Mouse (Mus musculus): ENCODE data around the gene Aqp3.

Aqp3 gene

GRCm38 (mm10) chr4:41046254-41046795, 51.7 kb downstream of the Aqp3 start:
- in situ Hi-C loops (cut with MboI; ENCODE audit: low pct_unique_long_range_greater_than_20kb in 1 of 2, low sequenced_read_pairs in 2 of 2, unreplicated experiment in 1 of 2): no loop called here

DNA sequence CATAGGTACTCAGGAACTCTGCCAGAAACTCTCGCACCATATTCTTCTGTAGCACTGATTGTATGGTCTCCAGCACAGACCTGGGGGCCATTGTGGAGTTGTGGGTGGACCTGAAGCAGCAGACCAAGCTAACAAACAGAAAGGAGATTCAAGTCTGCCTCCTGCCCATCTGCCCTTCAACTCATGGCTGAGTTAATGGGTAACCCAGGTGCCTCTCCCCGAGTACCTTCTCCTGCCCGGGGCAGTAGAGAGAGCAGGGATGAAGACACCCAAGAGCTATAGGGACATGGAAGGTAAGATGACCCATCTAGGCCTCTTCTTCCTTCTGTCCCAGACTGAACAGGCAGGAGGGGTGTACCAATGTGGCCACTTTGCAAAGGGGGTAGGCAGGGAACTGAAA, 52.7 kb downstream of the Aqp3 start:
- in situ Hi-C loops (cut with MboI; ENCODE audit: low pct_unique_long_range_greater_than_20kb in 1 of 2, low sequenced_read_pairs in 2 of 2, unreplicated experiment in 1 of 2): no loop called here

DNA sequence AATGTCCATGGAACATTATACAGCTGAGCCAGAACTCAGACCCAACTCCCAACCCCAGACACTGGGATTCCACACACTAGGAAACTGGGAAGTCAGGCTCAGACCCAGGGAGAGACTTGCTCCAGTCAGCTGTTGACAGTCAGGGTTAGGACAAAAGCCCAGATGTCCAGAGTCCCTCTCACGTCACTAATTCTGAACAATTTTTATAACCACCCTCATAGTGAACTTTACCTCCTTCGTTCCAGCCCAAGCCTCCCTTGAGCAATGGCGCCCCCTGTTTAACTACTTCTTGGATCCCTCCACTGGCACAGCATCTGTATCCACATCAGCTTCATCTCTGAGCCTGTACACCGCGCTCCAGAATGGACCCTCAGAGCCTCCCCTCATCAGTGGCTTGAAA, 54.0 kb downstream of the Aqp3 start:
- in situ Hi-C loops (cut with MboI; ENCODE audit: low pct_unique_long_range_greater_than_20kb in 1 of 2, low sequenced_read_pairs in 2 of 2, unreplicated experiment in 1 of 2): no loop called here

DNA sequence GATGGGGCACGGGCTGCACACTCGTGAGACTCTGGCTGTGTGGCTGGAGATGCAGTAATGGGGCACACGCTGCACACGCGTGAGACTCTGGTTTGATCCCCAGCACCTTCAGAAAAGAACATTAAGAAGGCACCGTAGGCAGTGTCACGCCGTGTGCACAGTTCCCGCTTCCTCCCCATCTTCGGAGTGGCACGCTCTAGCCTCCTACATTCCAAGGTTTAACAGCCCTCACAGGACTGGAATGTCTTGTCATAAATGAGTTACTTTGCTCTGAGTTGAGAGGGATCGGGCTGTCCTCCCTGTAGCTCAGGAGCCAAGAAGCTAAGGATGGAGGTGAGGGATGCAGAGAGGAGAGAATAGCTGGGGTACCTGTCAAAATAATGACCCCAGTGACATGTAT, 55.1 kb downstream of the Aqp3 start:
- in situ Hi-C loops (cut with MboI; ENCODE audit: low pct_unique_long_range_greater_than_20kb in 1 of 2, low sequenced_read_pairs in 2 of 2, unreplicated experiment in 1 of 2): no loop called here

Measured in mouse embryonic stem cell (cell line).